Mouse (Mus musculus): ENCODE measurements around the gene Elmo1. TPM values are rescaled to one million over a fixed set of nuclear protein-coding genes. Genes with fewer than 3 reads are reported as not detected.

Gene Elmo1
- total RNA-seq, 2 experiments from 2014 or later, result 28.1 to 30.9 TPM

GRCm38 (mm10) chr13:20150130-20150835 is 59.9 kb downstream of the Elmo1 start:
- DNase-seq (ENCODE audit: extremely low spot score in 1 of 2, low spot score in 1 of 2), result no peak

GRCm38 (mm10) chr13:20151302-20151978 is 61.0 kb downstream of the Elmo1 start:
- DNase-seq (ENCODE audit: extremely low spot score in 1 of 2, low spot score in 1 of 2), result no peak

GRCm38 (mm10) chr13:20157059-20157458 is 66.7 kb downstream of the Elmo1 start:
- no peak for DNase-seq (ENCODE audit: extremely low spot score in 1 of 2, low spot score in 1 of 2)

- DNase-seq (ENCODE audit: extremely low spot score in 1 of 2, low spot score in 1 of 2), result no peak
Measured at GRCm38 (mm10) chr13:20157529-20157928, 67.1 kb downstream of the Elmo1 start.

- no peak for DNase-seq (ENCODE audit: extremely low spot score in 1 of 2, low spot score in 1 of 2)
Measured at GRCm38 (mm10) chr13:20163339-20163954, 73.1 kb downstream of the Elmo1 start.

- DNase-seq (ENCODE audit: extremely low spot score in 1 of 2, low spot score in 1 of 2), result no peak
Measured at GRCm38 (mm10) chr13:20164837-20165236, 74.4 kb downstream of the Elmo1 start.

- no peak for DNase-seq (ENCODE audit: extremely low spot score in 1 of 2, low spot score in 1 of 2)
Measured at GRCm38 (mm10) chr13:20173987-20174654, 83.7 kb downstream of the Elmo1 start.

- no peak for DNase-seq (ENCODE audit: extremely low spot score in 1 of 2, low spot score in 1 of 2)
Measured at GRCm38 (mm10) chr13:20174655-20175280, 84.4 kb downstream of the Elmo1 start.

GRCm38 (mm10) chr13:20180738-20181137 is 90.3 kb downstream of the Elmo1 start:
- DNase-seq (ENCODE audit: extremely low spot score in 1 of 2, low spot score in 1 of 2), result no peak

GRCm38 (mm10) chr13:20181321-20181720 is 90.9 kb downstream of the Elmo1 start:
- DNase-seq (ENCODE audit: extremely low spot score in 1 of 2, low spot score in 1 of 2), result no peak

- DNase-seq (ENCODE audit: extremely low spot score in 1 of 2, low spot score in 1 of 2), result peak in 1 of 2 experiments; percentile 13
Measured at GRCm38 (mm10) chr13:20182239-20182825, 91.9 kb downstream of the Elmo1 start.

- peak; percentile 19 to 20 for DNase-seq (ENCODE audit: extremely low spot score in 1 of 2, low spot score in 1 of 2)
Measured at GRCm38 (mm10) chr13:20183512-20184238, 93.3 kb downstream of the Elmo1 start.

- DNase-seq (ENCODE audit: extremely low spot score in 1 of 2, low spot score in 1 of 2), result no peak
Measured at GRCm38 (mm10) chr13:20184239-20185033, 94.0 kb downstream of the Elmo1 start.

- no peak for DNase-seq (ENCODE audit: extremely low spot score in 1 of 2, low spot score in 1 of 2)
Measured at GRCm38 (mm10) chr13:20185034-20185846, 94.8 kb downstream of the Elmo1 start.

- DNase-seq (ENCODE audit: extremely low spot score in 1 of 2, low spot score in 1 of 2), result no peak
Measured at GRCm38 (mm10) chr13:20185847-20186213, 95.4 kb downstream of the Elmo1 start.

GRCm38 (mm10) chr13:20187647-20188046 is 97.3 kb downstream of the Elmo1 start:
- no peak for DNase-seq (ENCODE audit: extremely low spot score in 1 of 2, low spot score in 1 of 2)

GRCm38 (mm10) chr13:20192009-20192584 is 101.7 kb downstream of the Elmo1 start:
- no peak for DNase-seq (ENCODE audit: extremely low spot score in 1 of 2, low spot score in 1 of 2)

- DNase-seq (ENCODE audit: extremely low spot score in 1 of 2, low spot score in 1 of 2), result no peak
Measured at GRCm38 (mm10) chr13:20200582-20200981, 110.2 kb downstream of the Elmo1 start.

Data from layer of hippocampus, postnatal 25 days (tissue).